Mouse (Mus musculus) stomach, adult 2 months (tissue): Measurements from ENCODE around the gene Dhdh. TPM values are rescaled to one million over a fixed set of nuclear protein-coding genes. Genes with fewer than 3 reads are reported as not detected.

Source experiments
- polyA plus RNA-seq: library from polyadenylated mRNA; depleted of rRNA; stranded (reverse); fragments of >200 nt; gene quantifications from 2 replicates; pipeline ENCODE4 v1.2.3, GENCODE M21; 2012; rRNA removed

Gene Dhdh
- polyA plus RNA-seq, result 0.18 and 0.20 TPM in 2 replicates

GRCm38 (mm10) chr7:45488293-45489204, at the start of gene Dhdh:
TSS of gene Dhdh (minus strand) at chr7:45488805.

GRCm38 (mm10) chr7:45525809-45526473, 37.3 kb upstream of the Dhdh start, which contains the start of the genes Ppp1r15a and Plekha4:
TSS of gene Ppp1r15a (minus strand) at chr7:45526268.
TSS of gene Plekha4 (plus strand) at chr7:45526330.

GRCm38 (mm10) chr7:45509912-45510787, 21.5 kb upstream of the Dhdh start, which contains the start of gene Nucb1:
TSS of gene Nucb1 (minus strand) at chr7:45510406.

GRCm38 (mm10) chr7:45486761-45487415, 1.7 kb downstream of the Dhdh start, which contains the start of gene Gm45808:
TSS of gene Gm45808 (minus strand) at chr7:45486811.

GRCm38 (mm10) chr7:45481374-45481927, 7.2 kb downstream of the Dhdh start, which contains the start of gene Tulp2:
TSS of gene Tulp2 (plus strand) at chr7:45481877.

GRCm38 (mm10) chr7:45466283-45467089, 22.1 kb downstream of the Dhdh start, which contains the start of gene Bax:
TSS of gene Bax (minus strand) at chr7:45466898.

GRCm38 (mm10) chr7:45459564-45460140, 29.0 kb downstream of the Dhdh start, which contains the start of gene Ftl1:
TSS of gene Ftl1 (minus strand) at chr7:45459884.

GRCm38 (mm10) chr7:45437521-45438276, 50.9 kb downstream of the Dhdh start, which contains the start of gene Ruvbl2:
TSS of gene Ruvbl2 (minus strand) at chr7:45438096.

GRCm38 (mm10) chr7:45434203-45435015, 54.2 kb downstream of the Dhdh start, which contains the start of gene Gys1:
TSS of gene Gys1 (plus strand) at chr7:45434844.

Other genes starting within 250 kb of the Dhdh start
- gene Cd37, start 249.7 kb downstream of the Dhdh start, polyA plus RNA-seq, result 6.6 and 13.4 TPM in 2 replicates
- 0.04 TPM in 1 of 2 replicates, not detected in the other for gene Slc6a16, start 247.7 kb downstream of the Dhdh start, polyA plus RNA-seq
- gene Slc6a21, start 211.3 kb downstream of the Dhdh start, polyA plus RNA-seq, result not detected in 2 replicates
- gene Trpm4, start 155.0 kb downstream of the Dhdh start, polyA plus RNA-seq, result 50.9 and 54.1 TPM in 2 replicates
- 0.43 and 1.2 TPM in 2 replicates for gene Hrc, start 153.5 kb downstream of the Dhdh start, polyA plus RNA-seq
- 14.7 and 20.9 TPM in 2 replicates for gene Ppfia3, start 121.8 kb downstream of the Dhdh start, polyA plus RNA-seq
- gene Lin7b, start 118.2 kb downstream of the Dhdh start, polyA plus RNA-seq, result 3.8 and 4.1 TPM in 2 replicates
- 79.4 and 100 TPM in 2 replicates for gene Snrnp70, start 93.1 kb downstream of the Dhdh start, polyA plus RNA-seq
- 1.2 and 1.9 TPM in 2 replicates for gene Kcna7, start 83.2 kb downstream of the Dhdh start, polyA plus RNA-seq
- 0.84 and 0.85 TPM in 2 replicates for gene Ntf5, start 75.1 kb downstream of the Dhdh start, polyA plus RNA-seq
- gene Lhb, start 68.0 kb downstream of the Dhdh start, polyA plus RNA-seq, result 0.16 and 0.27 TPM in 2 replicates
- 22.4 and 23.8 TPM in 2 replicates for gene Gys1, start 54.0 kb downstream of the Dhdh start, polyA plus RNA-seq
- 27.7 and 27.9 TPM in 2 replicates for gene Ruvbl2, start 50.7 kb downstream of the Dhdh start, polyA plus RNA-seq
- 4,280 and 5,118 TPM in 2 replicates for gene Ftl1, start 28.9 kb downstream of the Dhdh start, polyA plus RNA-seq
- gene Bax, start 21.9 kb downstream of the Dhdh start, polyA plus RNA-seq, result 72.5 and 92.5 TPM in 2 replicates
- 0.09 TPM in 1 of 2 replicates, not detected in the other for gene Tulp2, start 6.9 kb downstream of the Dhdh start, polyA plus RNA-seq
- not detected in 2 replicates for gene Gm45808, start 2.0 kb downstream of the Dhdh start, polyA plus RNA-seq
- gene Nucb1, start 21.6 kb upstream of the Dhdh start, polyA plus RNA-seq, result 280 and 281 TPM in 2 replicates
- 19.7 and 42.6 TPM in 2 replicates for gene Ppp1r15a, start 37.5 kb upstream of the Dhdh start, polyA plus RNA-seq
- gene Plekha4, start 37.5 kb upstream of the Dhdh start, polyA plus RNA-seq, result 5.0 and 10.4 TPM in 2 replicates
- gene Hsd17b14, start 66.1 kb upstream of the Dhdh start, polyA plus RNA-seq, result 7.6 and 14.6 TPM in 2 replicates
- gene Bcat2, start 81.3 kb upstream of the Dhdh start, polyA plus RNA-seq, result 101 and 114 TPM in 2 replicates
- gene Fgf21, start 126.7 kb upstream of the Dhdh start, polyA plus RNA-seq, result 0.09 TPM in 1 of 2 replicates, not detected in the other
- gene Fut1, start 128.5 kb upstream of the Dhdh start, polyA plus RNA-seq, result 0.60 and 1.6 TPM in 2 replicates
- 0.11 and 0.29 TPM in 2 replicates for gene Izumo1, start 133.0 kb upstream of the Dhdh start, polyA plus RNA-seq
- 8.6 and 10.0 TPM in 2 replicates for gene Rasip1, start 138.7 kb upstream of the Dhdh start, polyA plus RNA-seq
- gene Mamstr, start 151.2 kb upstream of the Dhdh start, polyA plus RNA-seq, result 2.1 and 3.5 TPM in 2 replicates
- 40.4 and 57.4 TPM in 2 replicates for gene Fut2, start 177.6 kb upstream of the Dhdh start, polyA plus RNA-seq
- gene Ntn5, start 195.2 kb upstream of the Dhdh start, polyA plus RNA-seq, result 0.94 and 3.5 TPM in 2 replicates
- 0.08 and 0.23 TPM in 2 replicates for gene Sec1, start 205.6 kb upstream of the Dhdh start, polyA plus RNA-seq
- gene Car11, start 211.0 kb upstream of the Dhdh start, polyA plus RNA-seq, result 7.3 and 11.6 TPM in 2 replicates
- 8.9 and 12.6 TPM in 2 replicates for gene Dbp, start 216.3 kb upstream of the Dhdh start, polyA plus RNA-seq
- gene Rpl18, start 226.7 kb upstream of the Dhdh start, polyA plus RNA-seq, result 950 and 1,663 TPM in 2 replicates
- 62.1 and 73.9 TPM in 2 replicates for gene Sphk2, start 229.2 kb upstream of the Dhdh start, polyA plus RNA-seq
- 134 and 147 TPM in 2 replicates for gene Fam83e, start 232.4 kb upstream of the Dhdh start, polyA plus RNA-seq
- not detected in 2 replicates for gene Spaca4, start 237.0 kb upstream of the Dhdh start, polyA plus RNA-seq